Mouse (Mus musculus): ENCODE measurements around the gene Dmpk.

- no peak for TF ChIP-seq CTCF (IDR thresholded peaks at IDR 0.05; ENCODE audit: control insufficient read depth, insufficient read depth, insufficient read length)
- no peak for TF ChIP-seq USF1 (IDR thresholded peaks at IDR 0.05; ENCODE audit: low read depth)
- no peak for TF ChIP-seq CEBPB (IDR thresholded peaks at IDR 0.05; ENCODE audit: low read depth)
- no peak for TF ChIP-seq MAX (IDR thresholded peaks at IDR 0.05)
- no peak for TF ChIP-seq FOSL1 (IDR thresholded peaks at IDR 0.05; ENCODE audit: insufficient read depth, low read length, poor library complexity, severe bottlenecking)
These were observed 11.4 kb downstream of the Dmpk start for GRCm38 (mm10) chr7:19094826-19095750.

All from C2C12 (cell line).